Mouse (Mus musculus): ENCODE measurements around the gene Pja2.
"Not testable (repeated sequence)": the region's sequence is repeated elsewhere in the genome, so short reads cannot be mapped to it uniquely, and the experiment has no call there.

Pja2 gene

GRCm38 (mm10) chr17:64286836-64287235 is 44.9 kb downstream of the Pja2 start:
- DNase-seq (ENCODE audit: low read depth in 2 of 2, low spot score in 2 of 2), result no peak

- DNase-seq (ENCODE audit: low read depth in 2 of 2, low spot score in 2 of 2), result not testable (repeated sequence)
Observed at GRCm38 (mm10) chr17:64281368-64281767, 50.3 kb downstream of the Pja2 start.

- no peak for DNase-seq (ENCODE audit: low read depth in 2 of 2, low spot score in 2 of 2)
Observed at GRCm38 (mm10) chr17:64277649-64278212, 54.0 kb downstream of the Pja2 start.

- DNase-seq (ENCODE audit: low read depth in 2 of 2, low spot score in 2 of 2), result no peak
Observed at GRCm38 (mm10) chr17:64276666-64277065, 55.0 kb downstream of the Pja2 start.

- no peak for DNase-seq (ENCODE audit: low read depth in 2 of 2, low spot score in 2 of 2)
Observed at GRCm38 (mm10) chr17:64275188-64275587, 56.5 kb downstream of the Pja2 start.

- no peak for DNase-seq (ENCODE audit: low read depth in 2 of 2, low spot score in 2 of 2)
Observed at GRCm38 (mm10) chr17:64274341-64275105, 57.2 kb downstream of the Pja2 start.

GRCm38 (mm10) chr17:64260571-64260970 is 71.1 kb downstream of the Pja2 start:
- no peak for DNase-seq (ENCODE audit: low read depth in 2 of 2, low spot score in 2 of 2)

GRCm38 (mm10) chr17:64248246-64248645 is 83.5 kb downstream of the Pja2 start:
- DNase-seq (ENCODE audit: low read depth in 2 of 2, low spot score in 2 of 2), result peak; percentile 12 to 20

- DNase-seq (ENCODE audit: low read depth in 2 of 2, low spot score in 2 of 2), result no peak
Observed at GRCm38 (mm10) chr17:64242898-64243297, 88.8 kb downstream of the Pja2 start.

GRCm38 (mm10) chr17:64242310-64242859 is 89.3 kb downstream of the Pja2 start:
- no peak for DNase-seq (ENCODE audit: low read depth in 2 of 2, low spot score in 2 of 2)

GRCm38 (mm10) chr17:64241544-64242292 is 90.0 kb downstream of the Pja2 start:
- no peak for DNase-seq (ENCODE audit: low read depth in 2 of 2, low spot score in 2 of 2)

- no peak for DNase-seq (ENCODE audit: low read depth in 2 of 2, low spot score in 2 of 2)
Observed at GRCm38 (mm10) chr17:64232134-64232533, 99.6 kb downstream of the Pja2 start.

- not testable (repeated sequence) for DNase-seq (ENCODE audit: low read depth in 2 of 2, low spot score in 2 of 2)
Observed at GRCm38 (mm10) chr17:64231637-64232036, 100.1 kb downstream of the Pja2 start.

GRCm38 (mm10) chr17:64231172-64231571 is 100.5 kb downstream of the Pja2 start:
- DNase-seq (ENCODE audit: low read depth in 2 of 2, low spot score in 2 of 2), result peak; percentile 16 to 23

Measured in CD8-positive naive resting alpha-beta T cell, adult 2 months (primary cell).